Mouse (Mus musculus) lung, adult 18-20 months (tissue): ENCODE measurements at regions not wholly inside any gene's neighbourhood (a gene's known extent, or its start where the extent isn't known, plus 50 kb on each side); places are given as distances from the start of the nearest gene placed in this dataset.

Source experiments
- DNase-seq, 2 experiments: peaks; one replicate each; pipeline ENCODE4 v3.0.0; 2022; ENCODE audit warnings: mixed read lengths in 2 of 2

DNA sequence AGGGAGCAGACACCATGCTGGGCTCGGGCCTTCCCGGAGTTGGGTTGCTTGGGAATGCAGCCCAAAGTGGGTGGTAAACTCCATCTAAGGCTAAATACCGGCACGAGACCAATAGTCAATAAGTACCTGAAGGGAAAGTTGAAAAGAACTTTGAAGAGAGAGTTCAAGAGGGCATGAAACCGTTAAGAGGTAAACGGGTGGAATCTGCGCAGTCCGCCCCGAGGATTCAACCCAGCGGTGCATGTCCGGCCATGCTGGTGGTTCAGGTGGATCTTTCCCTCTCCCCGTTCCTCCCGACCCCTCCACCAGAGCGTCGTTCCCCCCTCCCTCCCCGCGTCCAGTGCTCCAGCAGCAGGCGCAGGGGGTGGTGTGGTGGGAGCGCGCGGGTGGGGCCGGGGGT, 179.1 kb upstream of the Arhgef26 start:
- peak in 1 of 2 experiments; percentile 2 for DNase-seq

DNA sequence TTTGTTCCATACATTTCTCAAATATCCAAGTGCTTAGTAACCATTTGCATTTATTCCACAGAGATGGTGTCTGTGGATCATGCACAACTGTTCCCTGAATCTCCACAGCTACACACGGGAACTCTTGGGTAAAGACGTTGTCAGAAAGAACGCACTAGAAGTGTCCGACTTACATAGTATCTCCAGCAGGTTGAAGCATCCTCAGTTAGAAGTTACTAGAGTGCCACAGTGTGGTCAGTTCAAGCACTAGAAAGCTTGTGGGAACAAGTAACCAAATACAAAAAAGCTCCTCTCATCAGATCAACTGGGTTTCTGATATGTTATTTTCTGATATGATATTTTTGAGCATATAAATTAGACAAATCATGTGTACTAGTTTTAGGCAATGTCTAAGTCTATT, 167.5 kb upstream of the Arhgef26 start:
- no peak for DNase-seq

DNA sequence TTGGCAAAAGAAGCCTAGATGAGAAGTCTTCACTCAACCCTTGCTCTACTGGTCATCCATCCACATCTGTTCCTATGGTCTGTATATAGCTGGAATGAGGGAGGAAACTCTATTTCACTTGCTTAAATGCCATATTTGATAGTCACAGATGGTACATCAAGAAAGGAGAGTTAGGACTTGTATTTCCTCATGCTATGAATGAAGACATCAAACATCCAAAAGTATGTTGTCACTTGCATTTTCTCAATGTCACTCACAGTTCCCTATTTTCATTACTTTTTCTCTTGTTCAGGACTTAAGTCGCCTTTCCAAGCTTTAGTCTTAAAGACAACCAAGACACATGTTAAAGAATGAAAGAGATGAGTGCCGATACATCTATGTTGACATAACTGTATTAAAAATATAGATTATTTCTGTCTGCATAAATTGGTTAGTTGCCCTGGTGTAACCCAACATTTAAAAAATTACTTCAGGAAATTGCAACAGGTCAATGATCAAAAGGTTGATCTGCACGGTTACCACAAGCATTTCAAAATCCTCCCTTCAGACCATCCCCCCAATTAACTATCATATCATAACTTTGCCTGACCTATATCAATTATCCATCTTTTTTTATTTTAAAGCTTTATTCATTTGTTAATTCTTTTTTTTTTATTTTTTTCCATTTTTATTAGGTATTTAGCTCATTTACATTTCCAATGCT, 150.2 kb upstream of the Arhgef26 start:
- DNase-seq, result no peak

- no peak for DNase-seq
Observed at GRCm38 (mm10) chr3:62192466-62192865, 145.7 kb upstream of the Arhgef26 start.

DNA sequence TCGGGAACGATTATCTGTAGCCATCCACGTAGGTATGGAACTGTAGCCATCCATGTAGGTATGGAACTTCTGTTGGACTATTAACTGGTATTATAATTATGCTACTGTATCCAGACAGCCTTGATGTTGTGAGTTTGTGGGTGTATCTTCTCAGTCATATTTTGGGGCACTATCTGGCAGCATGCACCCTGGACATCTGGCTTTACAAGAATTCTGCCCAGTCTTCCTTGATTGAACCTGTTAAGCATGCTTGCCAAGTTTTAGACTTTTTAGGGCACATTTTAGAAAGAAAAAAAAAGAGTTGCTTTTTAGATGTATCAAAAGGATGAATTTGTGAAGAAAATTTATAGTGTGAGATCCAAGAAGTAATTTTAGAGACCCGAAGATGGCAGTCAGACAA, 143.7 kb upstream of the Arhgef26 start:
- no peak for DNase-seq

- DNase-seq, result no peak
Observed at GRCm38 (mm10) chr3:62196679-62197078, 141.5 kb upstream of the Arhgef26 start.

DNA sequence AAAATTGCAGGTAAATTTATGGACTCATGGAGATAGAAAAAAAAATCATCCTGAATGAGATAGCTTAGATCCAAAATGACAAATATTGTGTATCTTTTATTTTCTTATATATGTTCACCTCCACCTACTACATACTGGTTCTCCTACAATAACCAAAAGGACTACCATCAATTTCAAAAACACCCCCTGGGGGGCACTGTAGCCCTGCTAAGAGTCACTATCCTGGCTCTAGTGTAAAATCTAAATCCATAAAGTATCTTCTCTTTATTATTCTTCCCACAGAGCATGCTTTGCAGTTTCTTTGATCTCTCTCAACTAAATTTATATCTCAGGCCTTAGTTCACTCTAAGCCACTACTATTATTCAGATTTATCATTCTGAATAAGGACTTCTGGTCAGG, 122.3 kb upstream of the Arhgef26 start:
- DNase-seq, result peak; percentile 10 to 38

GRCm38 (mm10) chr3:62217335-62217734, 120.8 kb upstream of the Arhgef26 start:
- no peak for DNase-seq

DNA sequence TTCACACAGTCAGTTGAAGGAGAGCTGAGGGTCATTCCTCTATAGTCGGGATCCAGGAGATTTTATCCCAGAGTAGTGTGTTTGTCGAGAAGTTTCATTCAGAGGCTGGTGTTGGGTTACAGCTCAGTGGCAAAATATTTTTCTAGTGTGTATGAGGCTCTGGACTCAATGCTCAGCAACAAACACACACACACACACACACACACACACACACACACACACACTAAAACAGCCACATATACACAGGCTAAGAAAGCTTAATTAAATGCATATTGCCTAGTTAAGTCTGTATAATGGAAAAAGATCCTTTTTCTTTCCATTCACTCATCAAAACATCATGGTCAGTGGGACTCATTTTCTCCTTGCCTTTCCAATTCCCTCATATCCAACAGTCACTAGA, 110.4 kb upstream of the Arhgef26 start:
- DNase-seq, result no peak

- no peak for DNase-seq
Observed at GRCm38 (mm10) chr3:62228156-62228555, 110.0 kb upstream of the Arhgef26 start.

- no peak for DNase-seq
Observed at GRCm38 (mm10) chr3:62241031-62241430, 97.1 kb upstream of the Arhgef26 start.

GRCm38 (mm10) chr3:62271703-62272102, 66.4 kb upstream of the Arhgef26 start:
- DNase-seq, result no peak

DNA sequence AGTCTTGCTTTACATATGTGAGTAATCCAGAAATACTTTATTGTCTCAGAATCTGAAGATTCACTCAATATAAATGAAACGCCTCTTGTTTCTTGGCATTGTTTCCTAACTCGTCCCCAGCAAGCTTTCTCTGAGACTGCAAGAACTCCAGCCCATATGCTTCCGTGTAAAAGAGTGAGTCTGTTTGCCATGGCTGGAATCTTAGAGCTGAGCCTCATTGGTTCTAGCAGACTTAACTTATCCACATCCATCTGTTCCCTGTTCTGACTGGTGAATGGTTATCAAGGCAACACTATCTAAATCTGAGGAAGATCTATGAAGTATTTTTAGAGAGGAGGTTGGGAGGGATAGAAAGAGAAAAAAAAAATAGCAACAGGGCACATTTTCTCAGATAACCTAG, 59.9 kb upstream of the Arhgef26 start:
- DNase-seq, result no peak

DNA sequence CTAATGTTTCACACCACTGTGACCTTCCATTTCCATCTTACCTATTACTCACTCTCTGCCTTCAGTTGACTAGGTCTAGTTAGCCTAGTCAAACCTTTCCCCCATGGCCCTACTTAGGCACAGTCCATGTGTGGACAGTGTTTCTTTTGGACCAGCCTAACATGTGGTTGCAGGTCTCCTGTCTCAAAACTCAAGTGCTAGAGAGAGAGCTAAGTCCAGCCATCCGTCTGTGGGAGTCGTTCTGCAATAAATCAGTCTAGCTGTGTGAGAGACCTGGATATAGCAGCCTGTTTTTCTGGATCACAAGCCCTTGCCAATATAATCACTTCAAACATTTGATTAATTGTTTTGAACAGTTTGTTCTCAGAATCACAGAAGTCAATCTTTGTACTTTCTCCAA, 57.2 kb upstream of the Arhgef26 start:
- no peak for DNase-seq
